Mouse (Mus musculus): ENCODE results near the gene Ppp4r4. TPM values are rescaled to one million over a fixed set of nuclear protein-coding genes. Genes with fewer than 3 reads are reported as not detected.
A peak's percentile ranks its signal among the peaks of the same experiment; 100 is the strongest.
"Not testable (repeated sequence)": the region's sequence is repeated elsewhere in the genome, so short reads cannot be mapped to it uniquely, and the experiment has no call there.

The Ppp4r4 gene
- polyA plus RNA-seq, 1 experiment from 2014 or later, result 2.6 TPM

GRCm38 (mm10) chr12:103547438-103547837 lies 15.4 kb downstream of the Ppp4r4 start:
- Histone ChIP-seq H3K4me3 (no peak overlapping the region), H3K4me1 (peaks cover 9% of the 10 kb centered on the region), H3K9me3 (replicated peaks) (no peaks in the 10 kb centered on the region), H3K27me3 (ENCODE audit: low read depth, poor library complexity, severe bottlenecking) (no peaks in the 10 kb centered on the region), H3K36me3 (no peaks in the 10 kb centered on the region), H3K27ac (replicated peaks) (peak overlapping the region; percentile 38; the same call in 1 of the 2 replicates)
- no peak for DNase-seq (ENCODE audit: low spot score)
- 33% methylated on average over 2 of the region's 2 CpGs for WGBS

GRCm38 (mm10) chr12:103548526-103548925 lies 16.4 kb downstream of the Ppp4r4 start:
- Histone ChIP-seq H3K4me1 (peaks cover 9% of the 10 kb centered on the region), H3K27me3 (ENCODE audit: low read depth, poor library complexity, severe bottlenecking) (no peaks in the 10 kb centered on the region), H3K27ac (replicated peaks) (no peak overlapping the region), H3K4me3 (no peak overlapping the region), H3K36me3 (no peaks in the 10 kb centered on the region), H3K9me3 (replicated peaks) (no peaks in the 10 kb centered on the region)
- 77% methylated on average over 4 of the region's 4 CpGs for WGBS
- DNase-seq (ENCODE audit: low spot score), result no peak

GRCm38 (mm10) chr12:103550047-103550446 lies 18.0 kb downstream of the Ppp4r4 start:
- WGBS, result 81% methylated on average over 6 of the region's 6 CpGs
- Histone ChIP-seq H3K27me3 (ENCODE audit: low read depth, poor library complexity, severe bottlenecking) (no peaks in the 10 kb centered on the region), H3K4me3 (no peak overlapping the region), H3K9me3 (replicated peaks) (no peaks in the 10 kb centered on the region), H3K36me3 (no peaks in the 10 kb centered on the region), H3K27ac (replicated peaks) (no peak overlapping the region), H3K4me1 (peaks cover 9% of the 10 kb centered on the region)
- no peak for DNase-seq (ENCODE audit: low spot score)

- Histone ChIP-seq H3K4me1 (peaks cover 9% of the 10 kb centered on the region), H3K36me3 (no peaks in the 10 kb centered on the region), H3K9me3 (replicated peaks) (no peaks in the 10 kb centered on the region), H3K4me3 (no peak overlapping the region), H3K27me3 (ENCODE audit: low read depth, poor library complexity, severe bottlenecking) (no peaks in the 10 kb centered on the region), H3K27ac (replicated peaks) (no peak overlapping the region)
- WGBS, result 84% methylated on average over 4 of the region's 4 CpGs
- no peak for DNase-seq (ENCODE audit: low spot score)
Measured at GRCm38 (mm10) chr12:103551422-103551821, 19.3 kb downstream of the Ppp4r4 start.

- DNase-seq (ENCODE audit: low spot score), result no peak
- H3K4me1 ChIP-seq, result peaks cover 7% of the 10 kb centered on the region
- no peaks in the 10 kb centered on the region for H3K27me3 ChIP-seq (ENCODE audit: low read depth, poor library complexity, severe bottlenecking)
- H3K4me3 ChIP-seq, result no peak overlapping the region
- no peaks in the 10 kb centered on the region for H3K9me3 ChIP-seq (replicated peaks)
- no peaks in the 10 kb centered on the region for H3K36me3 ChIP-seq
- H3K27ac ChIP-seq (replicated peaks), result no peak overlapping the region
- 92% methylated on average over 2 of the region's 2 CpGs for WGBS
Measured at GRCm38 (mm10) chr12:103552506-103552905, 20.4 kb downstream of the Ppp4r4 start.

GRCm38 (mm10) chr12:103553497-103553896 lies 21.4 kb downstream of the Ppp4r4 start:
- Histone ChIP-seq H3K4me1 (no peaks in the 10 kb centered on the region), H3K27ac (replicated peaks) (no peak overlapping the region), H3K4me3 (no peak overlapping the region), H3K36me3 (no peaks in the 10 kb centered on the region), H3K27me3 (ENCODE audit: low read depth, poor library complexity, severe bottlenecking) (no peaks in the 10 kb centered on the region), H3K9me3 (replicated peaks) (no peaks in the 10 kb centered on the region)
- 68% methylated on average over 3 of the region's 3 CpGs for WGBS
- no peak for DNase-seq (ENCODE audit: low spot score)

GRCm38 (mm10) chr12:103556856-103557255 lies 24.8 kb downstream of the Ppp4r4 start:
- Histone ChIP-seq H3K4me3 (no peak overlapping the region), H3K27ac (replicated peaks) (no peak overlapping the region), H3K27me3 (ENCODE audit: low read depth, poor library complexity, severe bottlenecking) (no peaks in the 10 kb centered on the region), H3K9me3 (replicated peaks) (no peaks in the 10 kb centered on the region), H3K36me3 (no peaks in the 10 kb centered on the region), H3K4me1 (no peaks in the 10 kb centered on the region)
- no peak for DNase-seq (ENCODE audit: low spot score)
- 90% methylated on average over 5 of the region's 5 CpGs for WGBS

GRCm38 (mm10) chr12:103564726-103565125 lies 32.6 kb downstream of the Ppp4r4 start:
- Histone ChIP-seq H3K9me3 (replicated peaks) (no peaks in the 10 kb centered on the region), H3K4me1 (no peaks in the 10 kb centered on the region), H3K4me3 (no peak overlapping the region), H3K27me3 (ENCODE audit: low read depth, poor library complexity, severe bottlenecking) (no peaks in the 10 kb centered on the region), H3K36me3 (no peaks in the 10 kb centered on the region), H3K27ac (replicated peaks) (no peak overlapping the region)
- DNase-seq (ENCODE audit: low spot score), result no peak
- 66% methylated on average over 1 of the region's 1 CpGs for WGBS

- DNase-seq (ENCODE audit: low spot score), result no peak
- 86% methylated on average over 7 of the region's 7 CpGs for WGBS
- Histone ChIP-seq H3K4me3 (no peak overlapping the region), H3K9me3 (replicated peaks) (no peaks in the 10 kb centered on the region), H3K27me3 (ENCODE audit: low read depth, poor library complexity, severe bottlenecking) (no peaks in the 10 kb centered on the region), H3K36me3 (no peaks in the 10 kb centered on the region), H3K4me1 (no peaks in the 10 kb centered on the region), H3K27ac (replicated peaks) (no peak overlapping the region)
Measured at GRCm38 (mm10) chr12:103565151-103565550, 33.1 kb downstream of the Ppp4r4 start.

GRCm38 (mm10) chr12:103567129-103567528 lies 35.0 kb downstream of the Ppp4r4 start:
- H3K36me3 ChIP-seq, result no peaks in the 10 kb centered on the region
- no peak overlapping the region for H3K27ac ChIP-seq (replicated peaks)
- DNase-seq (ENCODE audit: low spot score), result no peak
- 79% methylated on average over 3 of the region's 3 CpGs for WGBS
- H3K4me3 ChIP-seq, result no peak overlapping the region
- H3K4me1 ChIP-seq, result no peaks in the 10 kb centered on the region
- no peaks in the 10 kb centered on the region for H3K27me3 ChIP-seq (ENCODE audit: low read depth, poor library complexity, severe bottlenecking)
- H3K9me3 ChIP-seq (replicated peaks), result no peaks in the 10 kb centered on the region

- no peak overlapping the region for H3K27ac ChIP-seq (replicated peaks)
- H3K4me1 ChIP-seq, result no peaks in the 10 kb centered on the region
- WGBS, result 68% methylated on average over 6 of the region's 6 CpGs
- no peak for DNase-seq (ENCODE audit: low spot score)
- no peaks in the 10 kb centered on the region for H3K36me3 ChIP-seq
- H3K27me3 ChIP-seq (ENCODE audit: low read depth, poor library complexity, severe bottlenecking), result no peaks in the 10 kb centered on the region
- no peaks in the 10 kb centered on the region for H3K9me3 ChIP-seq (replicated peaks)
- H3K4me3 ChIP-seq, result no peak overlapping the region
Measured at GRCm38 (mm10) chr12:103569690-103570089, 37.6 kb downstream of the Ppp4r4 start.

GRCm38 (mm10) chr12:103578148-103578547 lies 46.1 kb downstream of the Ppp4r4 start:
- H3K9me3 ChIP-seq (replicated peaks); H3K4me3 ChIP-seq; H3K27me3 ChIP-seq (ENCODE audit: low read depth, poor library complexity, severe bottlenecking); H3K27ac ChIP-seq (replicated peaks); H3K36me3 ChIP-seq; DNase-seq (ENCODE audit: low spot score); H3K4me1 ChIP-seq: not testable (repeated sequence)
- WGBS, result 94% methylated on average over 6 of the region's 6 CpGs

GRCm38 (mm10) chr12:103583771-103584170 lies 51.7 kb downstream of the Ppp4r4 start:
- no peak for DNase-seq (ENCODE audit: low spot score)
- no peaks in the 10 kb centered on the region for H3K27me3 ChIP-seq (ENCODE audit: low read depth, poor library complexity, severe bottlenecking)
- 88% methylated on average over 8 of the region's 8 CpGs for WGBS
- no peaks in the 10 kb centered on the region for H3K4me1 ChIP-seq
- H3K27ac ChIP-seq (replicated peaks), result no peak overlapping the region
- no peaks in the 10 kb centered on the region for H3K9me3 ChIP-seq (replicated peaks)
- H3K36me3 ChIP-seq, result no peaks in the 10 kb centered on the region
- no peak overlapping the region for H3K4me3 ChIP-seq

- Histone ChIP-seq H3K9me3 (replicated peaks) (no peaks in the 10 kb centered on the region), H3K36me3 (no peaks in the 10 kb centered on the region), H3K27ac (replicated peaks) (no peak overlapping the region), H3K27me3 (ENCODE audit: low read depth, poor library complexity, severe bottlenecking) (no peaks in the 10 kb centered on the region), H3K4me3 (no peak overlapping the region), H3K4me1 (peaks cover 13% of the 10 kb centered on the region)
- WGBS, result 63% methylated on average over 2 of the region's 2 CpGs
- no peak for DNase-seq (ENCODE audit: low spot score)
Measured at GRCm38 (mm10) chr12:103598411-103598810, 66.3 kb downstream of the Ppp4r4 start.
